Mouse (Mus musculus) lung, embryonic 16.5 days (tissue): ENCODE measurements around the gene Clint1. TPM values are rescaled to one million over a fixed set of nuclear protein-coding genes. Genes with fewer than 3 reads are reported as not detected.

Experiments used
- ATAC-seq: fragments of 200-750 bp; cut with Nextera tagmentation; 2 replicates; pipeline ENCODE4 v1.8.0; 2017; ENCODE audit warnings: low read depth, mild to moderate bottlenecking, moderate library complexity
- H3K27ac ChIP-seq: fragments of 300-500 bp; sonication (generic); 2 replicates; pipeline ENCODE4 v1.5.1; 2014; ENCODE audit warnings: mild to moderate bottlenecking, control low read depth, low read length
- H3K27me3 ChIP-seq: fragments of 300-500 bp; sonication (generic); 2 replicates; pipeline ENCODE4 v1.6.1; 2014; ENCODE audit warnings: low read depth, low read length, mixed read lengths; ENCODE audit not compliant: control insufficient read depth, insufficient read depth
- H3K36me3 ChIP-seq: fragments of 300-500 bp; sonication (generic); 2 replicates; pipeline ENCODE4 v1.6.1; 2014; ENCODE audit warnings: low read length; ENCODE audit not compliant: control insufficient read depth, insufficient read depth
- H3K4me1 ChIP-seq: fragments of 300-500 bp; sonication (generic); replicated peaks from 2 replicates; pipeline ENCODE4 v1.6.1; 2014; ENCODE audit warnings: low read length, mixed read lengths; ENCODE audit not compliant: control insufficient read depth, insufficient read depth
- H3K4me2 ChIP-seq: fragments of 300-500 bp; sonication (generic); 2 replicates; pipeline ENCODE4 v1.6.1; 2014; ENCODE audit warnings: low read depth, low read length, control low read depth
- H3K4me3 ChIP-seq: fragments of 300-500 bp; sonication (generic); 2 replicates; pipeline ENCODE4 v1.5.1; 2014; ENCODE audit warnings: mild to moderate bottlenecking, low read length, control low read depth
- H3K9ac ChIP-seq: fragments of 300-500 bp; sonication (generic); 2 replicates; pipeline ENCODE4 v1.6.1; 2014; ENCODE audit warnings: low read length, control low read depth
- H3K9me3 ChIP-seq: fragments of 300-500 bp; sonication (generic); 2 replicates; pipeline ENCODE4 v1.6.1; 2016; ENCODE audit warnings: low read length; ENCODE audit not compliant: control insufficient read depth
- WGBS: fragments of 180-500 bp; shearing (Covaris S2); extraction: QIAGEN DNeasy Blood & Tissue Kit; methylation state at CpG from one replicate; pipeline ENCODE4 v1.1.7; 2014; 5-methylcytosine and 5-hydroxymethylcytosine counted together
- polyA plus RNA-seq: library from polyadenylated mRNA; unstranded; fragments of >200 nt; fragmentation: Nextera tagmentation; extraction: Ambion mirVana; gene quantifications from 2 replicates; pipeline ENCODE4 v1.2.1, GENCODE M21; 2015

The Clint1 gene
- polyA plus RNA-seq, 1 experiment from 2014 or later: 74.1 TPM

DNA sequence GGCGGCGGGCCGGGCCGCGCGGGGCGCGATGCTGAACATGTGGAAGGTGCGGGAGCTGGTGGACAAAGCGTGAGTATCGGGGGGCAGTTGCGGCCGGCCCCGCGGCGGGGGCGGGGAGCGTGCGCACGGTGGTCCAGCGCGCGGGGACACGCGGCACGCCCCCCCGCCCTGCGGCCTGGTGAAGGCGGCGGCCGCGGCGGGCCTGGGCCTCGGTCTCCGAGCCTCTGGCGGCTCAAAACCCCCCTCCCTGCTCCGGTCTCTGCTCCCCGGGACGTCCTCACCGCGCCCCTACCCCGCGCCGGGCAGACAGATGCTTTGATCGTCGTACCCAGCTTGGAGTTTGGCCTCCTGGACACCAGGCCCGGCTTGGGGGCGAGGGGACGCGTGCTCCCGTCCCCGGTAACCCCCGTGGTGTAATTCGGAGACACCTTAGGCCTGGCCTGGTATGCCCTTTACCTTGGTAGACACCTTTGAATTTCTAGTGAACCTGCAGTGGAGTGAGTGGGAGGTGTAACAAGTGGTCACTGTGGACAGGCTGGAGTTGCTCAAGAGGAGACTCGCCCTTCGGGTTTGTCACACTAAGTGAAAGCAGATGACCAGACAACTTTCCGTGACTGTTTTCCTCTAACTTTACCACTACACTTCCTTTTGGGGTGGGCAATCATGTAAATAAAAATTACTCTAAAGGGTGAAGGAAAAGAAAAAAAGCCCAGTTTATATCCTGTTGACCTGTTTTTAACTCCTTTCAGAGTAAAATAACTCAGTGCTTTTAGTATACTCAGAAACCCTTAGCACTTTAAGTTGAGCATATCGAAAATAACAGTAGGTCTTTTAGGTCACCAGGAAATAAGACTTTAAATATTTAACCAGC, 508 bp downstream of the Clint1 start:
- under 1% methylated on average over 25 of the region's 58 CpGs for WGBS
- Histone ChIP-seq H3K9ac (peak overlapping the region; percentile 84), H3K36me3 (peaks cover 3% of the 10 kb centered on the region), H3K27ac (peak overlapping the region; percentile 76), H3K4me2 (peak overlapping the region; percentile 66), H3K4me1 (peaks cover 35% of the 10 kb centered on the region), H3K4me3 (peak overlapping the region; percentile 71), H3K9me3 (no peaks in the 10 kb centered on the region), H3K27me3 (no peaks in the 10 kb centered on the region)
- peak; percentile 76 for ATAC-seq

DNA sequence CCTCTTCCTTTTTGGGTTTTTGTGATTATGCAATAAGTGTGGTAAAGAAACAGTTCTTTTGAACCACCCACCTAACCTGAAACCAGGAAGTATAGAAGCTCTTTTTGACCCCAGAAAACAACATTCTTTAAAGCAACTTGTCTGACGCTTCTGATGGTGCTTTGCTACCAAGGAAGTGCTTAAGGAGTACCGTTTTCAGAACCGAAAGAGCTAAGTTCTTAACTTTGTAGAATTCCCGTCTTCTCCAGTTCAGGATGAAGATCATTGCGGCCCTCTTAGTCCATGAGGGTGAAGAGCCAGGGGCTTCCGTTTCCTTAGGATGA, 1.1 kb downstream of the Clint1 start:
- Histone ChIP-seq H3K4me3 (peak overlapping the region; percentile 71), H3K4me2 (peak overlapping the region; percentile 66), H3K9ac (peak overlapping the region; percentile 59), H3K4me1 (peaks cover 35% of the 10 kb centered on the region), H3K9me3 (no peaks in the 10 kb centered on the region), H3K27me3 (no peaks in the 10 kb centered on the region), H3K27ac (peak overlapping the region; percentile 82), H3K36me3 (peaks cover 3% of the 10 kb centered on the region)
- ATAC-seq: no peak
- 22% methylated on average over 6 of the region's 6 CpGs for WGBS

DNA sequence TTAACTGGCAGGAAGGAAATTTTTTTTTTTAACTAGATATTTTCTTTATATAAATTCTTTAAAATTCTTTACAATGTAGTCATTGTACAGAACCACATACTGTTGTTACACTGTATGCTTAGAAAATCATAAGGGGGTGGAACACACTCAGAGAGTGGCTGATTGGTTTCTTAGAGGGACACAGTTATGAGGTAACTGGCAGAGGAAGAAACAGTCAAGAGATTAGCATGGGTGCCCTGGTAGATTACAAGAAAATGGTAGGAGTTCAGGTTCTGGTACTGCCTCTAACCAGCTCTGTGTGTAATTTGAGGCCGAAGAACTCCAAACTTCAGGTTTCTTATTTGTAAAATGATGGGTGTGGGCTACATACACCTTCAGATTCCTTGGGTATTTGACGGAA, 2.1 kb downstream of the Clint1 start:
- 83% methylated on average over 2 of the region's 2 CpGs for WGBS
- no peaks in the 10 kb centered on the region for H3K9me3 ChIP-seq
- no peaks in the 10 kb centered on the region for H3K27me3 ChIP-seq
- H3K4me2 ChIP-seq: no peak overlapping the region; the same call in 1 of the 2 replicates
- H3K4me3 ChIP-seq: no peak overlapping the region
- peaks cover 3% of the 10 kb centered on the region for H3K36me3 ChIP-seq
- peaks cover 35% of the 10 kb centered on the region for H3K4me1 ChIP-seq
- no peak overlapping the region for H3K9ac ChIP-seq
- no peak for ATAC-seq
- no peak overlapping the region for H3K27ac ChIP-seq

DNA sequence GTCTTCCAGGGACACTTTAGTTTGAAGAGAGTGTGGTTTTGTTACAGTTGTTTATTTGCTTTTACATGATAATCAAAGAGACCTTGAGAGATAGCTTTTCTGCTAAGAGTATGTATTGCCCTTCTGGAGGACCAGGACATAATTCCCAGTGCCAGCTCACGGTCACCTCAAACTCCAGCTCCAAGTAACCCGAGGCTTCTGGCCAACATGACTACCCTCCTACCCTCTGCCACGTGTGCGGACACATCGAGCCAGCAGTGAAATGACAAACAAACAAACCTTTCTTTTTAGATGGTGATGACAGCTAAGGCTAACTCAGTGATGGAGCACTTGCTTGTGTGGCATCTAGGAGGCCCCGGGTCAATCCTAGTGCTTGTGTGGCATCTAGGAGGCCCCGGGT, 2.5 kb downstream of the Clint1 start:
- Histone ChIP-seq H3K27me3 (no peaks in the 10 kb centered on the region), H3K4me3 (no peak overlapping the region), H3K4me1 (peaks cover 35% of the 10 kb centered on the region), H3K27ac (no peak overlapping the region), H3K9ac (no peak overlapping the region), H3K4me2 (no peak overlapping the region), H3K9me3 (no peaks in the 10 kb centered on the region), H3K36me3 (peaks cover 3% of the 10 kb centered on the region)
- WGBS: 29% methylated on average over 7 of the region's 7 CpGs
- ATAC-seq: no peak

DNA sequence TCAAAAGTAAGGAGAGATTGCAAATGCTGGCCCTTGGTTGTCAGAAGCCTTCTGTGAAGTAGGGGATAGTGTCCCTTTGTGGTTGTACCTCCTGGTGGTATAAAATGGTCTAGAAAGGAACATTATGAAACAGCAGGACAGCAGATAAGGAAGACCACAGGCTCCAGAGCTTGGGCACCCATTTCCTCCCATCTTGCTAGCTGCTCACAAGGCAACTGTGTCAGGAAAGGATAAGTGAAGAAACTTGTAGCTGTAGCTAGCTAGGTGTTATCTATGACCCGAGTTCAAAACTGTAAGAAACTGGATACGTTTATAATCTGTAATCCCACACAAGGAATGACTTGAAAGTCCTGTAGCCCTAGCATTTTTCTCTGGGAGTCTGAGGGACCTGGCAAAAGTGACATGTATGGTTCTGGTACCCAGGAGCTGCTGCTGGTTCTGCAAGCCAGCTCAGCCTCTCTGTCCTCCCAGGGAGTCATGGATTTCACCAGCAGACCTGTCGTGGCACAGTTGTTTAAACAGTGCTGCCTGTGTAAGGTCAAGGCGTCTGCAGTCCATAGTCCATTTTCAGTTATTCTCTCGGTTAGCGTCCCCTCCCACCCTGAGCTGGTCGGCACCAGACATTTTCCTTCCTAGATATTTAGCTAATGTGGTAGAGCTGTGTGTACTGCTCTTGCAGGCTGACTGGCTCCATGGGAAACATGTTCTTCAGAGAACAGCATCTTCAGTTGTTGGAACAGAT, 3.7 kb downstream of the Clint1 start:
- Histone ChIP-seq H3K36me3 (peaks cover 3% of the 10 kb centered on the region), H3K9me3 (no peaks in the 10 kb centered on the region), H3K9ac (peak overlapping the region; percentile 26; the same call in 1 of the 2 replicates), H3K4me1 (peaks cover 35% of the 10 kb centered on the region), H3K27me3 (no peaks in the 10 kb centered on the region), H3K27ac (peak overlapping the region; percentile 15; the same call in 1 of the 2 replicates), H3K4me2 (peak overlapping the region; percentile 7; the same call in 1 of the 2 replicates), H3K4me3 (no peak overlapping the region)
- WGBS: 28% methylated on average over 7 of the region's 7 CpGs
- no peak for ATAC-seq

DNA sequence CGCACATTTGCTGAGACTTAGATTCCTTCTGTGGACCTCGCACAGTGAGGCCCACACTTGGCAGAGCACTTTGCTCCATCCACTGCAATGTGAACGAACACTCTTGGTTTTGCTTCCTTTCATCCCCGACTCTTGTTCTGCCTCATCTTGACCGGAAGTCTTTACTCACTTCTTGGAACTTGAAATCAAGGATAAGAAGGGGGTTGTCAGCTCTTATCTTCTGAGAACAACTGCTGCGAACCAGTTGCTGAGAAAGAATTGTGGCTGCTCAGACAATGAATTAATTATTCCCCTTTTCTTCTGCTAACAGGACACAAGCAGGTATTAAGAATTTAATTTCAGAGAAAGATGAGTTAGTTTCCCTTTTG, 4.3 kb downstream of the Clint1 start:
- peak overlapping the region; percentile 7; the same call in 1 of the 2 replicates for H3K4me2 ChIP-seq
- no peaks in the 10 kb centered on the region for H3K9me3 ChIP-seq
- no peak overlapping the region for H3K9ac ChIP-seq
- ATAC-seq: no peak
- no peaks in the 10 kb centered on the region for H3K27me3 ChIP-seq
- WGBS: 30% methylated on average over 6 of the region's 6 CpGs
- 0 out of 2 replicates have a peak overlapping the region, but pooled peaks have one; percentile 15 for H3K27ac ChIP-seq
- H3K4me1 ChIP-seq: peaks cover 35% of the 10 kb centered on the region
- H3K36me3 ChIP-seq: peaks cover 3% of the 10 kb centered on the region
- no peak overlapping the region for H3K4me3 ChIP-seq

DNA sequence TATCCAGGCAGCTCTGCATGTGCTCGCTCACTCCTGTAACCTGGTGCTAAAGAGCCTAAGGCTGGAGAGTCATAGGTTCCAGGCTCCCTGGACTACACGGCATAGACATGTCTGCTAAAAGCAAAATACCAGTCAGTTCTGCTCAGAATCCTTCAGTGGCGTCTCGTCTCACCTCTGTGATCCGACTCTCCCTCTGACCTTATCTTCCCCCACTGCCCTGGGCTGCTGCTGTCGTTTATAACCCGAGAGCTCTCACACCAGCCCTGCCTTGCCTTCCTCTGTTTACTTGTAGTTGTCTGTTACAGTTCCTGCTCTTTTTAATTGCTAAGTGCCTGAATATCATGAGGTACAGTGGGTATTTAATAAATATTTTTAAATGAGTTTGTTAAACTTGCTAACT, 9.5 kb downstream of the Clint1 start:
- no peak overlapping the region for H3K27ac ChIP-seq
- WGBS: 49% methylated on average over 7 of the region's 7 CpGs
- H3K4me3 ChIP-seq: no peak overlapping the region
- H3K27me3 ChIP-seq: no peaks in the 10 kb centered on the region
- no peak overlapping the region for H3K9ac ChIP-seq
- peaks cover 2% of the 10 kb centered on the region; the same call in 1 of the 2 replicates for H3K4me1 ChIP-seq
- H3K4me2 ChIP-seq: no peak overlapping the region
- no peaks in the 10 kb centered on the region for H3K36me3 ChIP-seq
- no peak for ATAC-seq
- no peaks in the 10 kb centered on the region for H3K9me3 ChIP-seq

DNA sequence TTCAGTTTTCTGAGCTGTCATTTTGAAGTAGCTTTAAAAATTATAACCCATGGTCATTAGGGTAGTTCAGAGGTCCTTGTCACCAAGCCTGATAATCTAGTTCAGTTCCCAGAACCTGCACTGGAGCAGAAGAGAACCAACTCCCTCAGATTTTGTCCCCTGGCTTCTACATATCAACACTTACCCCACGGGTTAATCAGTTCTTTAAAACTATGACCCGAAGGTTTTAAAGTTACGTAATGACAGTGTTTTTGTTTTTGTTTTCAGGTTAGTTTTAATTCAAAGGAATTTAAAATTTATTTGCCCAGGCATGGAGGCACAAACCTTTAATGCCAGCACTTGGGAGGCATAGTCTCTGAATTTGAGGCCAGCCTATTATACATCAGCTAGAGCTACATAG, 12.6 kb downstream of the Clint1 start:
- WGBS: 83% methylated on average over 3 of the region's 3 CpGs
- no peaks in the 10 kb centered on the region for H3K4me1 ChIP-seq
- no peaks in the 10 kb centered on the region for H3K9me3 ChIP-seq
- no peak for ATAC-seq
- no peaks in the 10 kb centered on the region for H3K27me3 ChIP-seq
- H3K4me2 ChIP-seq: no peak overlapping the region
- H3K9ac ChIP-seq: no peak overlapping the region
- no peak overlapping the region for H3K27ac ChIP-seq
- no peaks in the 10 kb centered on the region for H3K36me3 ChIP-seq
- H3K4me3 ChIP-seq: no peak overlapping the region

DNA sequence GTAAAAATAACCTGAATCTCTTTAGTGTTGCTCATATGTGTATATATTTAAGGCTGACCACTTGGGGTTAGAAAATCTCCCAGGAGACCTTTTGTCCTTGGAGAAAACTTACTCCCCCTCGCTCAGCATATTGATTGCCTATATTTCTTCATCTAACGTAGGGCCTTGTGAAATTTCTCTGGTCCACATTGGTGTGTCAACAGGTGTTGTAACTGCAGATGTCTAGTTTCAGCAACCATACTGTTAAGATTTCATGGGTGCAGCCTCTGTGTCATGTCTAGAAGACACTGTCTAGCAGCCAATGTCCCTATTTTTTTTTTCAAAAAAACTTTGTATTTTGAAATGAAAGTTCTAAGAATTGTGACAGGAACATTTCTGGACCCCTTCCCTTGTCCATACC, 14.0 kb downstream of the Clint1 start:
- no peaks in the 10 kb centered on the region for H3K4me1 ChIP-seq
- no peaks in the 10 kb centered on the region for H3K27me3 ChIP-seq
- no peak for ATAC-seq
- H3K4me3 ChIP-seq: no peak overlapping the region
- no peak overlapping the region for H3K9ac ChIP-seq
- H3K4me2 ChIP-seq: no peak overlapping the region
- WGBS: 85% methylated on average over 2 of the region's 2 CpGs
- no peak overlapping the region for H3K27ac ChIP-seq
- no peaks in the 10 kb centered on the region for H3K36me3 ChIP-seq
- no peaks in the 10 kb centered on the region for H3K9me3 ChIP-seq
